Mouse (Mus musculus): Measurements from ENCODE around the gene Dip2b. TPM values are rescaled to one million over a fixed set of nuclear protein-coding genes. Genes with fewer than 3 reads are reported as not detected.

Dip2b gene
- total and polyA plus RNA-seq, 3 experiments: 13.9 to 68.9 (median 15.4) TPM

- Histone ChIP-seq H3K4me3 (ENCODE audit: control insufficient read depth in 1 of 2, insufficient read depth in 1 of 2, low read depth in 2 of 2, low read length in 2 of 2) (no peak overlapping the region), H3K4me1 (ENCODE audit: control insufficient read depth in 1 of 2, insufficient read depth in 2 of 2, low read length in 2 of 2) (peaks cover 0 to 2% of the 10 kb centered on the region in 2 experiments; a peak in 1 of 4 replicates)
- TF ChIP-seq CTCF (IDR thresholded peaks at IDR 0.05 in 2 of 3, conservative IDR thresholded peaks at IDR 0.05 in 1 of 3; ENCODE audit: control insufficient read depth in 1 of 3, insufficient read depth in 1 of 3, low read depth in 2 of 3, low read length in 3 of 3, poor library complexity in 1 of 3, severe bottlenecking in 1 of 3) (no peak), SMC3 (IDR thresholded peaks at IDR 0.05; ENCODE audit: low read depth, low read length) (no peak), CHD2 (IDR thresholded peaks at IDR 0.05; ENCODE audit: low read length) (no peak), ZC3H11A (IDR thresholded peaks at IDR 0.05; ENCODE audit: low read depth, low read length) (no peak), CHD1 (IDR thresholded peaks at IDR 0.05; ENCODE audit: low read depth, low read length) (no peak)
Measured at GRCm38 (mm10) chr15:100088021-100088420, 49.6 kb downstream of the Dip2b start.

GRCm38 (mm10) chr15:100089645-100090053 is 51.2 kb downstream of the Dip2b start:
- H3K27me3 ChIP-seq (ENCODE audit: control insufficient read depth in 1 of 2, insufficient read depth in 2 of 2, low read length in 2 of 2): no peaks in the 10 kb centered on the region
- TF ChIP-seq NRF1 (IDR thresholded peaks at IDR 0.05; ENCODE audit: insufficient read depth, low read depth, low read length, poor library complexity, severe bottlenecking) (no peak), CTCF (IDR thresholded peaks at IDR 0.05 in 2 of 3, conservative IDR thresholded peaks at IDR 0.05 in 1 of 3; ENCODE audit: control insufficient read depth in 1 of 3, insufficient read depth in 1 of 3, low read depth in 2 of 3, low read length in 3 of 3, poor library complexity in 1 of 3, severe bottlenecking in 1 of 3) (no peak), EP300 (IDR thresholded peaks at IDR 0.05; ENCODE audit: low read depth in 1 of 2, low read length in 2 of 2) (no peak), ZKSCAN1 (IDR thresholded peaks at IDR 0.05; ENCODE audit: low read depth, low read length) (no peak), SMC3 (IDR thresholded peaks at IDR 0.05; ENCODE audit: low read depth, low read length) (no peak), HCFC1 (IDR thresholded peaks at IDR 0.05; ENCODE audit: low read depth, low read length) (no peak), MYC (IDR thresholded peaks at IDR 0.05; ENCODE audit: low read depth, low read length) (no peak), MAFK (IDR thresholded peaks at IDR 0.05; ENCODE audit: borderline replicate concordance, low read depth, low read length) (no peak), MAX (IDR thresholded peaks at IDR 0.05; ENCODE audit: low read length) (no peak), ETS1 (IDR thresholded peaks at IDR 0.05; ENCODE audit: low read depth, low read length) (no peak), MXI1 (IDR thresholded peaks at IDR 0.05; ENCODE audit: low read depth, low read length) (no peak), POLR2A (IDR thresholded peaks at IDR 0.05; ENCODE audit: control insufficient read depth in 1 of 2, insufficient read depth in 1 of 2, low read depth in 1 of 2, low read length in 2 of 2, poor library complexity in 1 of 2) (no peak), UBTF (IDR thresholded peaks at IDR 0.05; ENCODE audit: borderline replicate concordance, insufficient read depth, low read depth, low read length) (no peak), POLR2AphosphoS5 (IDR thresholded peaks at IDR 0.05; ENCODE audit: borderline replicate concordance, low read depth, low read length) (no peak), TCF12 (IDR thresholded peaks at IDR 0.05; ENCODE audit: low read depth, low read length) (no peak), RAD21 (IDR thresholded peaks at IDR 0.05; ENCODE audit: low read depth, low read length) (no peak), MYB (IDR thresholded peaks at IDR 0.05; ENCODE audit: low read depth, low read length) (no peak), RCOR1 (IDR thresholded peaks at IDR 0.05; ENCODE audit: low read depth, low read length) (no peak), TBP (IDR thresholded peaks at IDR 0.05; ENCODE audit: low read depth, low read length) (no peak), ZC3H11A (IDR thresholded peaks at IDR 0.05; ENCODE audit: low read depth, low read length) (no peak)
- no peaks in the 10 kb centered on the region for H3K36me3 ChIP-seq (ENCODE audit: control insufficient read depth in 1 of 2, insufficient read depth in 2 of 2, low read length in 2 of 2)
- H3K9me3 ChIP-seq (replicated peaks; ENCODE audit: insufficient read depth, low read length): no peaks in the 10 kb centered on the region
- DNase-seq (ENCODE audit: low read depth, low spot score): no peak
- no peaks in the 10 kb centered on the region for H3K79me2 ChIP-seq (ENCODE audit: control insufficient read depth, insufficient read depth, low read length, poor library complexity)
- H3K9ac ChIP-seq (ENCODE audit: control insufficient read depth, low read depth, low read length, poor library complexity, severe bottlenecking): no peak overlapping the region
- H3K4me1 ChIP-seq (ENCODE audit: control insufficient read depth in 1 of 2, insufficient read depth in 2 of 2, low read length in 2 of 2): peaks cover 0 to 2% of the 10 kb centered on the region in 2 experiments; a peak in 1 of 4 replicates
- H3K27ac ChIP-seq (ENCODE audit: control insufficient read depth, low read depth, low read length): no peak overlapping the region
- H3K4me3 ChIP-seq (ENCODE audit: control insufficient read depth in 1 of 2, insufficient read depth in 1 of 2, low read depth in 2 of 2, low read length in 2 of 2): no peak overlapping the region

More at GRCm38 (mm10) chr15:100088021-100088420, 49.6 kb downstream of the Dip2b start:
- Histone ChIP-seq H3K79me2 (ENCODE audit: control insufficient read depth, insufficient read depth, low read length, poor library complexity) (no peaks in the 10 kb centered on the region), H3K27ac (ENCODE audit: control insufficient read depth, low read depth, low read length) (no peak overlapping the region), H3K36me3 (ENCODE audit: control insufficient read depth in 1 of 2, insufficient read depth in 2 of 2, low read length in 2 of 2) (no peaks in the 10 kb centered on the region), H3K9ac (ENCODE audit: control insufficient read depth, low read depth, low read length, poor library complexity, severe bottlenecking) (no peak overlapping the region), H3K27me3 (ENCODE audit: control insufficient read depth in 1 of 2, insufficient read depth in 2 of 2, low read length in 2 of 2) (no peaks in the 10 kb centered on the region), H3K9me3 (replicated peaks; ENCODE audit: insufficient read depth, low read length) (no peaks in the 10 kb centered on the region)
- DNase-seq (ENCODE audit: low read depth, low spot score): no peak
